8 mouse cellular contexts compared by ENCODE assay signal in the genomic region with DNA sequence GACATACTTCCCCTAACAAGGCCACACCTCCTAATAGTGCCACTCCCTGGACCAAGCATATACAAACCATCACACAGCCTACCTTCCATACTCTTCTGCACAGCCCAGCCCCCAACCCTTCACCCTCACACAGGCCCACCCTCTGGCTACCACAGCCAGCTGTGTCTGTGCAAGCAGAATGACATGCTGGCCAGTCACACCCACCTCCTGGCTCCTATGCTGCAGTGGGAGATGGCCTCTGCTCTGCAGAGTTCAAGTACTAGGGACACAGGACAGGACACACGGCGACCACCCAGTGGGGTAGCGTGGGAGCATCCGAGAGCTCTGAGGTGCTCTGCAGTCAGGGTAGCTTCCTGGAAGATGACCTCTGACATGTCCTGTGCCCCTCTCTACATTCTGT. TPM values are rescaled to one million over a fixed set of nuclear protein-coding genes. Genes with fewer than 3 reads are reported as not detected.
DNase-seq lines count a peak whose midpoint lies in the region; ATAC-seq lines count a peak whose summit lies in the region.

No protein-coding gene starts in this region.

- no peak overlapping the region for H3K9ac ChIP-seq in forebrain, embryonic 13.5 days
- H3K9ac ChIP-seq in forebrain, embryonic 12.5 days = no peak overlapping the region
- no peak overlapping the region for H3K9ac ChIP-seq in embryonic facial prominence, embryonic 13.5 days
- no peak overlapping the region for H3K9ac ChIP-seq in midbrain, embryonic 15.5 days

- peak; percentile 60 for DNase-seq in left cerebral cortex, postnatal 4 days
- DNase-seq in left cerebral cortex, adult 9 months (ENCODE audit: low spot score in 2 of 2) = no peak
- DNase-seq in T-cell, adult 2 months (ENCODE audit: low spot score) = no peak
- DNase-seq in ovary, postnatal 14 days (ENCODE audit: low spot score) = no peak

- no peak overlapping the region for H3K4me3 ChIP-seq in forebrain, embryonic 13.5 days
- no peak overlapping the region for H3K4me3 ChIP-seq in forebrain, embryonic 12.5 days (replicated peaks)
- H3K4me3 ChIP-seq in embryonic facial prominence, embryonic 13.5 days = no peak overlapping the region
- H3K4me3 ChIP-seq in midbrain, embryonic 15.5 days = no peak overlapping the region

- H3K4me1 ChIP-seq in forebrain, embryonic 13.5 days = peaks cover 7% of the 10 kb centered on the region
- no peaks in the 10 kb centered on the region; the same call in 1 of the 2 replicates for H3K4me1 ChIP-seq in forebrain, embryonic 12.5 days
- H3K4me1 ChIP-seq in embryonic facial prominence, embryonic 13.5 days = peaks cover 20% of the 10 kb centered on the region
- peaks cover 15% of the 10 kb centered on the region for H3K4me1 ChIP-seq in midbrain, embryonic 15.5 days

- peak; percentile 52 for ATAC-seq in forebrain, embryonic 13.5 days
- no peak; the same call in 1 of the 2 replicates for ATAC-seq in forebrain, embryonic 12.5 days (ENCODE audit: low FRiP score)
- ATAC-seq in embryonic facial prominence, embryonic 13.5 days (ENCODE audit: insufficient number of reproducible peaks, insufficient read depth, low FRiP score, low TSS enrichment, low read depth) = no peak
- peak; percentile 48 for ATAC-seq in midbrain, embryonic 15.5 days (replicated peaks)

- H3K36me3 ChIP-seq in forebrain, embryonic 13.5 days (ENCODE audit: poor library complexity, severe bottlenecking) = peaks cover 39% of the 10 kb centered on the region
- H3K36me3 ChIP-seq in forebrain, embryonic 12.5 days (replicated peaks) = peaks cover 22% of the 10 kb centered on the region
- peaks cover 38% of the 10 kb centered on the region for H3K36me3 ChIP-seq in embryonic facial prominence, embryonic 13.5 days
- H3K36me3 ChIP-seq in midbrain, embryonic 15.5 days (replicated peaks) = peaks cover 12% of the 10 kb centered on the region

- H3K9me3 ChIP-seq in forebrain, embryonic 13.5 days (replicated peaks) = no peaks in the 10 kb centered on the region
- H3K9me3 ChIP-seq in forebrain, embryonic 12.5 days = 0 out of 2 replicates have a peak, but pooled peaks cover 2% of the 10 kb centered on the region
- no peaks in the 10 kb centered on the region for H3K9me3 ChIP-seq in embryonic facial prominence, embryonic 13.5 days
- no peaks in the 10 kb centered on the region for H3K9me3 ChIP-seq in midbrain, embryonic 15.5 days

- H3K27ac ChIP-seq in forebrain, embryonic 13.5 days = peak overlapping the region; percentile 3; the same call in 1 of the 2 replicates
- no peak overlapping the region for H3K27ac ChIP-seq in forebrain, embryonic 12.5 days
- H3K27ac ChIP-seq in embryonic facial prominence, embryonic 13.5 days = peak overlapping the region; percentile 57; the same call in 1 of the 2 replicates
- peak overlapping the region; percentile 25; the same call in 1 of the 2 replicates for H3K27ac ChIP-seq in midbrain, embryonic 15.5 days

- WGBS in forebrain, embryonic 13.5 days = 92% methylated on average over 4 of the region's 4 CpGs
- WGBS in forebrain, embryonic 12.5 days = 91% methylated on average over 4 of the region's 4 CpGs
- WGBS in embryonic facial prominence, embryonic 13.5 days = 92% methylated on average over 4 of the region's 4 CpGs
- WGBS in midbrain, embryonic 15.5 days = 89% methylated on average over 4 of the region's 4 CpGs

- intact Hi-C loops in left cerebral cortex, postnatal 4 days (cut with DNase I) = loop anchor here (5.0 to 10.0 kb wide), 2 partner anchors 102 to 444 kb away; no protein-coding TSS in a partner anchor

- peaks cover 5% of the 10 kb centered on the region; the same call in 1 of the 2 replicates for H3K27me3 ChIP-seq in forebrain, embryonic 13.5 days
- peaks cover 22% of the 10 kb centered on the region for H3K27me3 ChIP-seq in forebrain, embryonic 12.5 days
- H3K27me3 ChIP-seq in embryonic facial prominence, embryonic 13.5 days = no peaks in the 10 kb centered on the region
- peaks cover 5% of the 10 kb centered on the region; the same call in 1 of the 2 replicates for H3K27me3 ChIP-seq in midbrain, embryonic 15.5 days (replicated peaks)

- H3K4me2 ChIP-seq in forebrain, embryonic 13.5 days = no peak overlapping the region
- H3K4me2 ChIP-seq in forebrain, embryonic 12.5 days = no peak overlapping the region
- H3K4me2 ChIP-seq in embryonic facial prominence, embryonic 13.5 days = no peak overlapping the region
- no peak overlapping the region for H3K4me2 ChIP-seq in midbrain, embryonic 15.5 days

RNA-seq across cellular contexts. Expression of a gene that starts 25.9 kb away (rescaled TPM):
- 0.44 and 0.63 TPM in 2 replicates for polyA plus RNA-seq in forebrain, embryonic 13.5 days (2015; fragmentation: Nextera tagmentation; extraction: Ambion mirVana)
- polyA plus RNA-seq in forebrain, embryonic 12.5 days (2016; fragmentation: Nextera tagmentation; extraction: Ambion mirVana) = 0.53 and 0.74 TPM in 2 replicates
- total RNA-seq in left cerebral cortex, postnatal 4 days (2021) = 1 to 10 TPM; 1.0 to 1.8 TPM
- polyA plus RNA-seq in embryonic facial prominence, embryonic 13.5 days (2015; fragmentation: Nextera tagmentation; extraction: Ambion mirVana) = 2.8 and 3.3 TPM in 2 replicates
- polyA plus RNA-seq in midbrain, embryonic 15.5 days (2015; fragmentation: Nextera tagmentation; extraction: Ambion mirVana) = 1.3 and 2.2 TPM in 2 replicates

Comparison
In these comparisons a context has a peak if more than half of its experiments do, and no peak if none do; other contexts are left out.
1. ATAC-seq: peak in forebrain, embryonic 13.5 days (single experiment) and midbrain, embryonic 15.5 days (single experiment); none in forebrain, embryonic 12.5 days (single experiment) and embryonic facial prominence, embryonic 13.5 days (single experiment).